Mouse (Mus musculus): ENCODE measurements around the gene Cdk8.

Cdk8 gene

DNA sequence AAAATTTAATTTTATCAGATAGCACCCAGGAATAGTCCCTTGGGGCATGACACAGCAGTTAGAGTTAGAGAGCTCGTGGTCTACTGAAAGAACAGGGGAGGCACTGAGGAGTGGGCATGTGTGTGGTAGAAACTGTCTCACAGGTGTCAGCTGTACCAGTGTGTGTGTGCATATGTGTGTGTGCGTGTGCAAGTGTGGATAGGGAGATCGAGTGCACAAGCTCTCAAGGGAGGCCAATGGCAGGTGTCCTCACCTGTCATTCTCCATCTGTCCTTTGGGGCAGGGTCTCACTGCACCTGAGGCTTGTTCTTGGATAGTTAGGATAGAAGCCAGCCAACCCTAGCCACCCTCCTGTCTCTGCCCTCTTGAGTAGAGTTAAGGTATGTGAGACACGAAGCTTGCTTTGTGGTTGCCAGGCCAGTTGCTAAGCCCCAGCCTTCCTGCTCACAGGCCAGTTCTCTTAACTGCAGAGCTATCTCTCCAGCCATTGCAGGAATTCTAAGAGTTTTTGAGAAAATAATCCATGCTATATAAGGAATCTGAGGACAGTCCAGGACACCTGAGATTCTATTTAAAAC, 50.3 kb downstream of the Cdk8 start:
- no peak for DNase-seq (ENCODE audit: low spot score in 2 of 2)

GRCm38 (mm10) chr5:146281884-146282579, 51.0 kb downstream of the Cdk8 start:
- no peak for DNase-seq (ENCODE audit: low spot score in 2 of 2)

DNA sequence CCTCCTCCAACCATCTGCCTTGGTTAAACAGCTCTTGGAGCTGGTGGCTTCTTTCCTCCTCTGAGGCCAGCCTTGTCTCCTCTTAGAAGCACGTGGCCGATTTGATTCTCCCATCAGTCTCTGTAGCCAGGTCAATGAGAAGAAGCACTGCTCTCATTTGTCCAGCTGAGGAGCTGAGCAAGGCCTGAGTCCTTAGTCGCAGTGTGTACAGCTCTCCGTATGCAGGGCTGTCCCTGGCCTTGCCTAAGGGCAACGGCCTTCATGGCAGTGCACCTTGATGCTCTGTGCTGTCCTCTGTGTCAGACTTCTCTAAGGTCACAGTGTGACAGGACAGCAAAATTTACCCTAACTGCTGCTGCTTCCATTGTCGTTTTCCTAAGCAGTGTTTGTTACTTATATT, 52.9 kb downstream of the Cdk8 start:
- no peak for DNase-seq (ENCODE audit: low spot score in 2 of 2)

- no peak for DNase-seq (ENCODE audit: low spot score in 2 of 2)
Observed at GRCm38 (mm10) chr5:146287416-146287815, 56.4 kb downstream of the Cdk8 start.

- DNase-seq (ENCODE audit: low spot score in 2 of 2) = no peak
Observed at GRCm38 (mm10) chr5:146288048-146288501, 57.0 kb downstream of the Cdk8 start.

GRCm38 (mm10) chr5:146289921-146290320, 58.9 kb downstream of the Cdk8 start:
- no peak for DNase-seq (ENCODE audit: low spot score in 2 of 2)

DNA sequence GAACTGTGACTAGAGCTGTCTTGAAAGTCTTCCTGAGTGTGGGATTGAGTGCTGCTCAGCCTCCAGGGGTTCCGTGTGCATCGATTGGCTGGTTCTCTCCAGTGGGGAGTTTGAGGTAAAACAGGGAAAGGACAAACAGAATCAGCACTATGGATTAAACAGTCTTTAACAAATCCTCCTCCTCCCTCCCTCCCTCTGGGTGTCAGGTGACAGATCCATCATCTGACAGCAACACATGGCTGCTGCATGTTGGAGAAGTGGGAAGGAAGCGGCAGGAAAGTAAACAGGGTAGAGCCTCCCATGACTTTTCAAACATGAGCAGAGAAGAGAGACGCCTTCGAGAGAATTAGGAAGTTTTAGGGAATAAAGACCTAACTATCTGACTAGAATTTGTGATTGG, 59.4 kb downstream of the Cdk8 start:
- DNase-seq (ENCODE audit: low spot score in 2 of 2) = no peak

DNA sequence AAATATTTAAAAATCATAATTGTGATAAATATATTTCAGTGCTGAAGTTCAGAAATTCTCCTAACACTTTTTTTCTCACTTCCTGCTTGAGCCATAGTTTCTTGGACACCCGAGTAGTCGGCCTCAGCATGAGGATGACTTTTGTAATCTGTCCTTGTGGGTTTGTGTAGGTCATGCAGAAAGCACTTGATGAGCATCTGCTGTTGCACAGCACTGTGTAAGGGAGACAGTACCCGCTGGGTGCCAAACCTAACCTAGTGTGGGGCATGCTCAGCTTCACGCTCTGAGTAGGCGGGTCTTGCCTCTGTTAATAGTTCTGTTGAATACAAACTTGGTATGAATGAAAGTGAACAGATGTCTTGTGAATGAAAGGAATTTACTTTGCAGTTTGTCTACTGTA, 60.5 kb downstream of the Cdk8 start:
- DNase-seq (ENCODE audit: low spot score in 2 of 2) = no peak

DNA sequence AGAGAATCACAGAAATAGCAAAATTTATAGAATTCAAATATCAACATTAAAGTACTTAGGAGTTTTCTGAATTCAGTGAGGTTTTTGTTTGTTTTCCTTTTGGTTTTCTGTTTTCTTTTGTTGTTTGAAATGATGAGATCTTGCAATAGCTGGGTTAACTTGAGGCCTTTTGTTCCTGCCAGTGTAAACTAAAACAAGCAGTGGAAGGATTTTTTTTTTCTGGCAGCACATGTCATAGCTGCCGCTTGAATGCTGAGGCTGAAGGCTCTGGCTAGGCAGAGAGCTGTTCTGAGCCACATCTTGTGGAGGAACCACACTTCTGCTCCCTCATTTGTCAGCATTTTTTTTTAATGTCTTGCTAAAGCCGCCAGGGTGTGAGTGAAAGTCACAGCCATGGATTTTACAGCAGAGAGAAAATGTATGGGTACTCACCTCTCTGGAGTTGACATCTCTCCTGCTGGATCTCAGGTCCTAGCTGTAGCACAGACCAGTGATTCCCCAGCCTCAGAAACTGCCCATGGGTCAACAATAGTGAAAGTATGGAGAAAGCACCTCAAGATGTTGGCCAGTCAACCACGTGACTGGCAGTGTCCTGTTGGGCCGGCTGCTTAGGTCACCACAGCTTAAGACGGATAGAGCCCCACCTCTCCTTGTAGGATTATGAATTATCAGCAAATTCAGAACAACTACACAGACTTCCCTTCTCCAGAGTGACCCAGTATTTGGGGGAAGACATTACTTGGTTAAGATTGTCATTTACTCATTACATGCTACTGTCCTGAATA, 62.1 kb downstream of the Cdk8 start:
- DNase-seq (ENCODE audit: low spot score in 2 of 2) = no peak

- DNase-seq (ENCODE audit: low spot score in 2 of 2) = no peak
Observed at GRCm38 (mm10) chr5:146293919-146294700, 63.1 kb downstream of the Cdk8 start.

GRCm38 (mm10) chr5:146294834-146295233, 63.8 kb downstream of the Cdk8 start:
- no peak for DNase-seq (ENCODE audit: low spot score in 2 of 2)

DNA sequence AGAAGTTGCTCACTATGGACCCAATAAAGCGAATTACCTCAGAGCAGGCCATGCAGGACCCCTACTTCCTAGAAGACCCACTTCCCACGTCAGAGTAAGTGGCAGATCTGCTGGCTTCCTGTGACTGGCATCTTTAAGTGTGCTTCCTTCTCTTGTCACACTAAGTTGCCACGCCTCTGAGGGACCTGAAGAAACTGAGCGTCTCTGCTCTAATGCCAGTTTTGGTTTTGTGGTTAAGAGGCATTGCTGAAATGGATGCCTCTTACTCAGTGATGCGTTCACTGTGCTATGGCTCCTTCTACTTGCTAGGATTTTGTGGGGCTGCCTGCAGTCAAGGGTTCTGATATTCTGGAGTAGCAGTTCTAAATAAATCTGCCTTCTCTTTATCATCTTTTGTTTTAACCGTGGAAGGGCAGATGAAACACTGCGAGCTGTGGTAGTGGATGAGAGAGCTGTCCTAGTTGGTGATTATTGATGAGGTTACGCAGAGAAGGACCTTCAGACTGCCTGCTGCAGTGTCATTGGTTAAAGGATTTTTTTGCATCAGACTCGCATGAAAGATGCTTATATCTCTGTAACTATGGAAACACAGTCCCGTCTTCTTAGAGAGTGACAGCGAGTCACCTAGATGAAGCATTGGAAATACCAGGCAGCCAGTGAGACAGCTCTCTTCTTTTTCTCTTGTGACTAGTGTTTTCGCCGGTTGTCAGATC, 67.9 kb downstream of the Cdk8 start:
- no peak for DNase-seq (ENCODE audit: low spot score in 2 of 2)

GRCm38 (mm10) chr5:146299520-146299870, 68.5 kb downstream of the Cdk8 start:
- peak; percentile 42 to 48 for DNase-seq (ENCODE audit: low spot score in 2 of 2)

- peak in 1 of 2 experiments; percentile 53 for DNase-seq (ENCODE audit: low spot score in 2 of 2)
Observed at GRCm38 (mm10) chr5:146303470-146303869, 72.4 kb downstream of the Cdk8 start.

GRCm38 (mm10) chr5:146307046-146307743, 76.2 kb downstream of the Cdk8 start:
- DNase-seq (ENCODE audit: low spot score in 2 of 2) = no peak

GRCm38 (mm10) chr5:146307744-146308096, 76.7 kb downstream of the Cdk8 start:
- DNase-seq (ENCODE audit: low spot score in 2 of 2) = no peak

DNA sequence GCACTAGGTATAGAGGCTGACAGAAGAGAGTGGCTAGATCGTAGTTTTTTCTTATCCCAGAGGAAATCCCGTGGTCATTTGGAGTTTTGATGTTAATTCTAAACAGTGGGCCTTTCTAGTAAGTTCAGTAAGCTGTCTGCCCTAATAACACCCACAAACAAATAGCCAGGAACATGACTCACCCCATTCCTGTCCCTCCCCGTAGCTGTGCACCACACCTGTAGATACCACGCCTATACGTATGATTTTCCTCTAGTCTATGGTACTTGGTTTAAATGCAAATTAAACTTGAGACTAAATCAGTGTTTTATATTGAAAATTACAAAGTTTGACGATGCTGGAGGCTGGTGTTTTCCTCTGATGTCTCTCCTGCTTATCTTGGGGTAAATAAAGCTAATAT, 83.5 kb downstream of the Cdk8 start:
- no peak for DNase-seq (ENCODE audit: low spot score in 2 of 2)

DNA sequence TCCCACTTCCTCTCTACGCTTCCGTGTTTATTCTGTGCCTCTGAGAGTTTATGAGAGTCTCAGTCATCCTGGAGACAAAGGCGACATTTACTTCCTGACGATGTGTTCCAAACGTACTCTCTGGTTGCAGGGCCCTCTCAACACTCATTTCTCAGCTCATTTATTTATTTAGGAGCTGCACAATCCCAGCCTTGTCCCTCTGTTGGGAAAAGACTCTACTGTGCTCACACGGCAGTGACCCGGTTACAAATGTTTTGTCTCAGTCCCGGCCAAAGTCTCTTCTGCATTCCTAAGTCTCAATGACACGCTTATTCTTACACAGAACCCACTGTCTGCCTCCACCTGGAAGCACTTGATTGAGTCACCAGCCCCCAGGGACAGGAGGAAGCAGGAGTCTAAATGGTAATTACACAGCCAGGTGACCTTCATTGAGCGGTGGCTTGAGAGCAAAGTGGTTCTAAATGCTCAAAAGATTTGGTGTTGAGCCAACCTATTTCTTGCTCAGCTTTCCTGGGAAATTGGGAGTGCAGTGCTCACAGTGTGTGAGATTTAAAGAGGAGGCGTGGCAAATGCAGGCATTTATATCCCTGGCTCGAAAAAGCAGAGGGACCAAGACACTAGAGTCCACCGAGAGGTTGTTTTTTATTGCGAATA, 84.4 kb downstream of the Cdk8 start:
- peak in 1 of 2 experiments; percentile 31 for DNase-seq (ENCODE audit: low spot score in 2 of 2)

DNA sequence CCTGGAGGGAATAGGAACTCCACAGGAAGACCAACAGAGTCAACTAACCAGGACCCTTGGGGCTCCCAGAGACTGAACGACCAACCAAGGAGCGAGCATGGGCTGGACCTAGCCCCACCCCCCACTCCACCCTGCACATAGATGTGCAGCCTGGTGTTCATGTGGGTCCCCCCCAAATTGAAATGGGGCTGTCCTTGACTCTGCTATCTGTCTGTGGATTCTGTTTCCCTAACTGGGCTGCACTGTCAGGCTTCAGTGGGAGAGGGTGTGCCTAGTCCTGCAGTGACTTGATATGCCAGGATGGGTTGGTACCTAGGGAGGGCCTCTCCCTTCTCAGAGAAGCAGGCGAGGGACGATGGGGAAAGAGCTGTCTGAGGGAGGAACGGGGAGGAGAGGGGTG, 85.3 kb downstream of the Cdk8 start:
- no peak for DNase-seq (ENCODE audit: low spot score in 2 of 2)

- no peak for DNase-seq (ENCODE audit: low spot score in 2 of 2)
Observed at GRCm38 (mm10) chr5:146318051-146318450, 87.0 kb downstream of the Cdk8 start.

Data from frontal cortex, postnatal 14 days (tissue).